Mouse (Mus musculus) B cell, adult 67 days (primary cell): ENCODE data around the gene Klhl33. TPM values are rescaled to one million over a fixed set of nuclear protein-coding genes. Genes with fewer than 3 reads are reported as not detected.

Experiments
- total RNA-seq, 2 experiments: library from RNA; stranded (reverse); gene quantifications; 4 replicates each; pipeline ENCODE4 v1.2.4; 2023

Gene Klhl33
- not detected for total RNA-seq

DNA sequence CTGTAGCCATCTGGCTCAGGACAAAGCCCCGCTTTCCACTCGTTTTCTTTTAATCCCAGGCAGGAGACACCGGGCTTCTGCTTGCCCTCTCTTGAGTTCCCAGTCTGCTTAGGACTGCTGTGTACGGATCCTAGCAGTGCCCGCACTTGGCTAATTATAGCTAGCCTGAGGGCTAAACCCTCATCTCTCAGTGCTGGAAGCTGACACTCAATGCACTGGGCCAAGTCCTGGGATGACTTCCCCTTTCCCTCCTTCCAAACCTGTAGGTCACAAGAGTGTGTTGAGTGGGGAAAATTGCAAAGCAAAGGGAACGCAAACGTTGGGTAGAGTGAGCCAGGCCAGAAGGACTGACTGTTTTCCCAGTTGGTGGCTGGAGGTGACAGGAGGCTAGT, at the start of gene Klhl33:
Gene Klhl33, minus strand, starts transcription at position 134 of the 392 bp plus-strand sequence.

DNA sequence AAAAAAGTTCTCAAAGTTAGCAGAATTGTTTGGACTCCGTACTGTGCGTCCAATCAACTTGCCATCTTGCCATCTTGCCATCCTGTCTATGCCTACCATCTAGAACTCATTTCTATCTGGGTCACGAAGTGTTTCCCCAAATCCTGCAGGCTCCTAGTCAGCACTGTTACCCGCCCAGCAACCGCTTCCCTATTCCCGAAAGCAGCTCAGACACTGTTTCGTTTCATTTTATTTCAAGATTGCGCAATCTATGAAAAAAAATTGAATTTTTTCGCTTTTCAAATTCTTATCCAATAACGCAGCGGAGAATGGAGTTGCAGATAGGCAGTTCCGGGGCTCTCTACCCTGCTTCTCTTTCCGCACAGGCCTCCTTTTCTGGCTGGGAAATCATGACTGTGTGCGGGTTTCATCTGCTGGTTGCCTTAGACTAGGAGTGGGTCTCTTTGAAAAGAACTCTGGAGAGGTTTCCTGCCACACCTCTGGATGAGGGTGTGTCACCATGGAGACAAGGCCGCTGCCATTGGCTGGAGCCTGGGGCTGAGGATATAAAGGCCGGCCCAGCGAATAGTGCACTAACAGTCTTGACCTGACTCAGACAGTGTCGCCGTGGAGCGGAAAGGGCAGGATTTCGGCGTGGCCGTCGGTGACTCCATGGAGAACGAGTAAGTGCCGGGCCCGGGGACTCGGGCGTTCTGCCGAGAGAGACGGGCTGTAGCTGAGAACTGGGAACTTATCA, 46.8 kb upstream of the Klhl33 start, which contains the start of gene Gm49342:
Gene Gm49342, plus strand, starts transcription at position 586 of the 736 bp plus-strand sequence.

DNA sequence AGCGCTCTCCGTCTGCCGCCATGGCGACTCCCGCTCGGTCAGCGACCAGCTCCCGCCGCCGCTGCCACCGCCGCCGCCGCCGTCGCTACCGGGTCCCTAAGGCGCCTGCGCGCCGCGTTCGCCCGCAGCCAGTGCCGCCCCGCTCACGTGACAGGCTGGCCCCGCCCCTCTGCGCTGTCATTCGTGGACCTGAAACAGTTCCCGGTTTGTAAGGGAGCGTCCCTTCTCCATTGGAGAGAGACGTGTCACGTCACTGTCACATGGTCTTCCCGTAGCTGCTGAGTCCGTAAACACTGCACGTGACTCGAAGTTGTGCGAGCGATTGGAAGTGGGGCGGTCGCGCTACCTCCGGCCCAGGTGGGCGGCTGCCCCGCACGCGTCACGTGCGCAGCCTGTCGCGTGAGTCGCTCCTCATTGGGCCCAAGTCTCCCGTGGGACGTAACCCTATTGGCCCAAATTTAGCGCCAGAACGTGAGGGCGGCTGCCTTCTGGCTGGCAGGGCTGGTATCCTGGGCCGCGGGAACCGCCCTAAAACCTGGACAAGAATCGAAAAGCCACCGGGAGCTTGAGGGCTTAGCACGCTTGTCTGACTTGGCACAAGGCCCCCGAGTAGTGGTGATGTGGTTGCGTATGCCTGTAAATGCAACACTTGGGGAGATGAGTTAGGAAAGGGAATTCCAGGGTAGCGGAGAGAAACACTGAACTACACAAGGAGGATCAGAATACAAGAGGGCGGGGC, 33.6 kb upstream of the Klhl33 start, which contains the start of the genes Pip4p1 and Pnp:
Gene Pip4p1, minus strand, starts transcription at position 103 of the 739 bp plus-strand sequence.
Gene Pnp, plus strand, starts transcription at position 329 of the 739 bp plus-strand sequence.

DNA sequence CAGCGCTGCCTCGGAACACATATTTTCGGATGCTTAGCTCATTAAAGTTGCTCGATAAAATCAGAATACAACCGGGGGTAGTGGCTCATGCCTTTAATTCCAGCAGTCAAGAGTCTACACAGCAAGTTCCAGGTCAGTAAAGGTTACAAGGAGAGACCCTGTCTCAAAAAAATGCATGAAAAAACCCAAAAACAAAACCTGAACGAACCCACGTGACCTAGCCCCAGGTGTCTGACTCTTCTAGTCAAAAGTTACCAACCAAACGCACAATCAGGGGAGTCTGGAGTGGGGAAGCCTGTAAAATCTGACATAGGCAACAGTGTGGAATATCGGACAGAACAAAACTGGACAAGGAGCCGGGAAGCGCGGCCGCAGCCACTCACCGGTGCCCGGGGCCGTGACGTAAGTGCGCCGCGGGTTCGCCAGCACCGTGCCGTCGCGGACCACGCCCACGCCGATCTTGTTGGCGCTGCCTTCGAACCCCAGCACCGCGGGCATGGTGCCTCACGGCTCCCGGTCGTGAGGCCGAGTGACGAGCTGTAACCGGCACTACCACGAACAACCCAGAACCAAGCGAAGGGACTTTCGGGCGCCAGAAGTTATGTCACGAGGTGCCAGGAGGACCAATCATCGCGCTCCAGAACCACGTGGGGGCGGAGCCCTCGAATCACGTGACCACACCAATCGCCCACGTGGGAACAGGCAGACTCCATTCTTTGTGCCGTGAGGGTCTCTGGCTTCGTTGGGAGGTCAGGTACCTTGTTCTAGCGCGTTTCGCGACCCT, 27.2 kb upstream of the Klhl33 start, which contains the start of the genes Osgep and Apex1:
Gene Osgep, minus strand, starts transcription at position 613 of the 784 bp plus-strand sequence.
Gene Apex1, plus strand, starts transcription at position 688 of the 784 bp plus-strand sequence.

DNA sequence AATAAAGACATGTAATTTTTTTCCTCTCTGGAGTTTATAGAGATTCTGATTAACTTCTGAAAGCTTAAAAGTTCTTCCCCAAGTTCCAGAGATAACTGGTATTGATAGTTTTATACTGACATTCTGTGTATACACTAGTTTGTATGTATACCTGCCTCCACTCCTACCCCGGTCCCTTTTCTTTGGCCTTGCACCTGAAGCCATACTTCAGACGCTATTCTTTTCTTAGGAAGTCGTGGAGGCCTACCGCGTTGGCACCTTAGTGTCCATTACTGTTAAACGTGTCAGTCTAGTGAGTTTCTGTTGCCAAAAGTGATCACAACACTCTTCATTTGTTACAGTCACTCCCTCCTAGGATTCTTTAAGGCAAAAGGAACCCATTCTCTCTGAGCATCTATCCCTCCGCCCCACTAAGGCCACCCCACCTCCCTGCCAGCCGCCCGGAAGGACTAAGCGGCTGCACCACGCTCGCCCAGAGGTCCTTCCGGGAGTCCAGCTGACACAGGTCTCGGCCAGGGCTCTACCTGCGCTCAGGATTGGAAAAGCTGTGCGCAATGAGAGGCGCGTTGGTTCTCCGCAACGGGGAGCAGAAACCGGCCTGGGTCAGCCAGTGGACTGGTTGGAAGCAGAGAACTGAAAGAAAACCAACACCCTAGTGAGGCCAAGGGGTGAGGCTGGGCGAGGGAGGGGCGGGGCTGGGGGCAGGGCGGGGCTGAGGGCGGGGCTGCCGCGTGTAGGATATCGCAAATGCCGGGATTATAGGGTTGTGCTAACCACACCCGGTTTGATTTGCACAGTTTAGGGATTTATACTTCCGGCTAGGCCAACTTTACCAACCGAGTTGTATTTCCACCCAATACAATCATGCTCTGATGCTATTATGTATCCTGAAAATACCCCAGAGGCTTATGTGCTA, 27.2 kb downstream of the Klhl33 start, which contains the start of gene Tep1:
Gene Tep1, minus strand, starts transcription at position 672 of the 916 bp plus-strand sequence.

Other genes with a start within 250 kb of the Klhl33 start
- not detected for gene Olfr747, start 204.3 kb downstream of the Klhl33 start, total RNA-seq
- not detected for gene Olfr748, start 190.1 kb downstream of the Klhl33 start, total RNA-seq
- not detected for gene Olfr749, start 152.4 kb downstream of the Klhl33 start, total RNA-seq
- gene Ttc5, start 112.0 kb downstream of the Klhl33 start, total RNA-seq, result 10 to 100 TPM; 91.2 to 96.0 TPM
- not detected for gene Ccnb1ip1, start 89.8 kb downstream of the Klhl33 start, total RNA-seq
- 10 to 100 TPM; 51.5 to 70.1 TPM for gene Parp2, start 89.7 kb downstream of the Klhl33 start, total RNA-seq
- 10 to 100 TPM; 51.1 to 62.5 TPM for gene Tep1, start 26.9 kb downstream of the Klhl33 start, total RNA-seq
- 10 to 100 TPM; 49.9 to 57.8 TPM for gene Osgep, start 27.4 kb upstream of the Klhl33 start, total RNA-seq
- 10 to 100 TPM; 45.1 to 50.3 TPM for gene Apex1, start 27.5 kb upstream of the Klhl33 start, total RNA-seq
- gene Pip4p1, start 33.3 kb upstream of the Klhl33 start, total RNA-seq, result 100 to 1,000 TPM; 183 to 202 TPM
- gene Pnp, start 33.6 kb upstream of the Klhl33 start, total RNA-seq, result 10 to 100 TPM; 29.7 to 39.1 TPM
- gene Gm49342, start 47.0 kb upstream of the Klhl33 start, total RNA-seq, result 10 to 100 TPM; 25.6 to 26.2 TPM
- gene Pnp2, start 58.5 kb upstream of the Klhl33 start, total RNA-seq, result 1 to 10 TPM; 1.2 to 1.9 TPM
- gene Rnase10, start 110.2 kb upstream of the Klhl33 start, total RNA-seq, result not detected
- not detected for gene Rnase9, start 144.4 kb upstream of the Klhl33 start, total RNA-seq
- not detected for gene Rnase11, start 152.7 kb upstream of the Klhl33 start, total RNA-seq
- 1 to 10 TPM; 1.5 to 1.8 TPM for gene Rnase12, start 160.2 kb upstream of the Klhl33 start, total RNA-seq
- gene Olfr750, start 176.9 kb upstream of the Klhl33 start, total RNA-seq, result not detected
- gene Rnase4, start 193.6 kb upstream of the Klhl33 start, total RNA-seq, result under 1 TPM; 0.49 to 0.65 TPM
- under 1 TPM in 1 of 2 experiments, not detected in 1; 0.83 TPM for gene Ang, start 193.6 kb upstream of the Klhl33 start, total RNA-seq
- gene Eddm3b, start 216.9 kb upstream of the Klhl33 start, total RNA-seq, result not detected
- 100 to 1,000 TPM; 134 to 155 TPM for gene Rnase6, start 226.4 kb upstream of the Klhl33 start, total RNA-seq
- gene Rnase1, start 249.3 kb upstream of the Klhl33 start, total RNA-seq, result not detected